Comparison of ENCODE assay signal across 12 mouse cellular contexts in genomic region chr13:48664916-48665655, GRCm38 (mm10). TPM values are rescaled to one million over a fixed set of nuclear protein-coding genes. Genes with fewer than 3 reads are reported as not detected.
DNase-seq lines count a peak whose midpoint lies in the region; ATAC-seq and TF ChIP-seq lines count a peak whose summit lies in the region.
"Had no signal": no experiment of that assay in that cellular context is flagged by ENCODE, and none has a peak within 500 bp of the region (broad histone marks: within the 10 kb centered on the region; RNA-seq: fewer than 3 reads in every experiment).

No protein-coding gene starts in this region.

- ATAC-seq in hindbrain, postnatal 0 days, result no peak
- no peak for ATAC-seq in embryonic facial prominence, embryonic 12.5 days (ENCODE audit: insufficient number of reproducible peaks, insufficient read depth, low FRiP score, low TSS enrichment)
- no peak for ATAC-seq in limb, embryonic 15.5 days (ENCODE audit: insufficient number of reproducible peaks, low FRiP score, low TSS enrichment, low read depth)
- no peak for ATAC-seq in megakaryocyte-erythroid progenitor cell, adult 5-6 weeks (replicated peaks; ENCODE audit: low FRiP score, low TSS enrichment, poor library complexity, severe bottlenecking)
- ATAC-seq in liver, embryonic 12.5 days, result no peak

- peaks cover 100% of the 10 kb centered on the region for H3K27me3 ChIP-seq in hindbrain, embryonic 10.5 days (ENCODE audit: insufficient read depth, poor library complexity, severe bottlenecking)
- peaks cover 82% of the 10 kb centered on the region for H3K27me3 ChIP-seq in hindbrain, postnatal 0 days (ENCODE audit: insufficient read depth, low read length)
- H3K27me3 ChIP-seq in embryonic facial prominence, embryonic 12.5 days, result peaks cover 92% of the 10 kb centered on the region
- peaks cover 100% of the 10 kb centered on the region for H3K27me3 ChIP-seq in limb, embryonic 15.5 days
- peaks cover 100% of the 10 kb centered on the region for H3K27me3 ChIP-seq in liver, embryonic 12.5 days (replicated peaks)

- H3K4me2 ChIP-seq in hindbrain, postnatal 0 days (ENCODE audit: low read depth, low read length), result no peak overlapping the region
- H3K4me2 ChIP-seq in embryonic facial prominence, embryonic 12.5 days (replicated peaks), result peak overlapping the region; percentile 78
- no peak overlapping the region for H3K4me2 ChIP-seq in limb, embryonic 15.5 days
- no peak overlapping the region; the same call in 1 of the 2 replicates for H3K4me2 ChIP-seq in liver, embryonic 12.5 days

- H3K9me3 ChIP-seq in hindbrain, embryonic 10.5 days, result no peaks in the 10 kb centered on the region
- H3K9me3 ChIP-seq in hindbrain, postnatal 0 days (ENCODE audit: low read length), result no peaks in the 10 kb centered on the region
- no peaks in the 10 kb centered on the region for H3K9me3 ChIP-seq in embryonic facial prominence, embryonic 12.5 days
- H3K9me3 ChIP-seq in limb, embryonic 15.5 days, result no peaks in the 10 kb centered on the region
- no peaks in the 10 kb centered on the region for H3K9me3 ChIP-seq in liver, embryonic 12.5 days (replicated peaks)

- no peak for TF ChIP-seq CTCF in hindbrain, postnatal 0 days (IDR thresholded peaks at IDR 0.05; ENCODE audit: low read depth)

- 1% methylated on average over 39 of the region's 39 CpGs for WGBS in hindbrain, embryonic 10.5 days
- under 1% methylated on average over 39 of the region's 39 CpGs for WGBS in hindbrain, postnatal 0 days
- 1% methylated on average over 39 of the region's 39 CpGs for WGBS in embryonic facial prominence, embryonic 12.5 days
- WGBS in limb, embryonic 15.5 days, result 4% methylated on average over 39 of the region's 39 CpGs
- WGBS in liver, embryonic 12.5 days (ENCODE audit: insufficient replicate concordance), result 5% methylated on average over 39 of the region's 39 CpGs

- peaks cover 46% of the 10 kb centered on the region for H3K4me1 ChIP-seq in hindbrain, embryonic 10.5 days (replicated peaks)
- H3K4me1 ChIP-seq in hindbrain, postnatal 0 days (ENCODE audit: insufficient read depth, low read length), result 0 out of 2 replicates have a peak, but pooled peaks cover 13% of the 10 kb centered on the region
- H3K4me1 ChIP-seq in embryonic facial prominence, embryonic 12.5 days, result peaks cover 35% of the 10 kb centered on the region
- H3K4me1 ChIP-seq in limb, embryonic 15.5 days, result peaks cover 52% of the 10 kb centered on the region
- H3K4me1 ChIP-seq in liver, embryonic 12.5 days, result peaks cover 12% of the 10 kb centered on the region

- H3K9ac ChIP-seq in hindbrain, postnatal 0 days (replicated peaks; ENCODE audit: low read length), result no peak overlapping the region
- H3K9ac ChIP-seq in embryonic facial prominence, embryonic 12.5 days, result peak overlapping the region; percentile 80
- H3K9ac ChIP-seq in limb, embryonic 15.5 days, result no peak overlapping the region
- no peak overlapping the region for H3K9ac ChIP-seq in liver, embryonic 12.5 days

- H3K27ac ChIP-seq in hindbrain, embryonic 10.5 days, result no peak overlapping the region
- no peak overlapping the region for H3K27ac ChIP-seq in hindbrain, postnatal 0 days
- peak overlapping the region; percentile 81 for H3K27ac ChIP-seq in embryonic facial prominence, embryonic 12.5 days
- no peak overlapping the region for H3K27ac ChIP-seq in limb, embryonic 15.5 days
- H3K27ac ChIP-seq in liver, embryonic 12.5 days, result no peak overlapping the region

- no peaks in the 10 kb centered on the region for H3K36me3 ChIP-seq in hindbrain, embryonic 10.5 days
- no peaks in the 10 kb centered on the region for H3K36me3 ChIP-seq in hindbrain, postnatal 0 days (ENCODE audit: insufficient read depth, low read length)
- 0 out of 2 replicates have a peak, but pooled peaks cover 2% of the 10 kb centered on the region for H3K36me3 ChIP-seq in embryonic facial prominence, embryonic 12.5 days
- no peaks in the 10 kb centered on the region for H3K36me3 ChIP-seq in limb, embryonic 15.5 days
- no peaks in the 10 kb centered on the region for H3K36me3 ChIP-seq in liver, embryonic 12.5 days

- DNase-seq in hindbrain, embryonic 10.5 days (ENCODE audit: low spot score), result peak; percentile 55
- no peak for DNase-seq in hindbrain, postnatal 0 days (ENCODE audit: low spot score)
- peak; percentile 42 for DNase-seq in ES-CJ7 (ENCODE audit: low read depth, low spot score)
- no peak for DNase-seq in ovary, adult 18-20 months (ENCODE audit: low spot score)
- DNase-seq: heart, adult 11 months had no signal

- H3K4me3 ChIP-seq in hindbrain, embryonic 10.5 days, result peak overlapping the region; percentile 22
- H3K4me3 ChIP-seq in hindbrain, postnatal 0 days (ENCODE audit: low read length), result no peak overlapping the region
- H3K4me3 ChIP-seq in embryonic facial prominence, embryonic 12.5 days, result peak overlapping the region; percentile 61
- peak overlapping the region; percentile 18; the same call in 1 of the 2 replicates for H3K4me3 ChIP-seq in limb, embryonic 15.5 days
- no peak overlapping the region for H3K4me3 ChIP-seq in liver, embryonic 12.5 days
- H3K4me3 ChIP-seq: megakaryocyte, embryonic 14.5 days had no signal

RNA-seq across cellular contexts. Expression of gene Barx1, which starts 2.3 kb away (rescaled TPM):
- 2.9 TPM in 2 replicates for polyA plus RNA-seq in hindbrain, embryonic 10.5 days (2016; fragmentation: Nextera tagmentation; extraction: Ambion mirVana)
- total RNA-seq in hindbrain, postnatal 0 days (2014; rRNA removed), result not detected in 2 replicates
- polyA plus RNA-seq in hindbrain, postnatal 0 days (2015; fragmentation: Nextera tagmentation; extraction: Ambion mirVana), result not detected in 2 replicates
- polyA plus RNA-seq in embryonic facial prominence, embryonic 12.5 days (2016; fragmentation: Nextera tagmentation; extraction: Ambion mirVana), result 107 and 214 TPM in 2 replicates
- polyA plus RNA-seq in limb, embryonic 15.5 days (2015; fragmentation: Nextera tagmentation; extraction: Ambion mirVana), result 3.9 and 4.3 TPM in 2 replicates
- total RNA-seq in megakaryocyte-erythroid progenitor cell, adult 5-6 weeks (2014; fragmentation: Nextera tagmentation), result not detected in 2 replicates
- not detected in 2 replicates for total RNA-seq in megakaryocyte-erythroid progenitor cell, adult 5-6 weeks (2017)
- 7.2 and 7.8 TPM in 2 replicates for polyA plus RNA-seq in liver, embryonic 12.5 days (2016; fragmentation: Nextera tagmentation; extraction: Ambion mirVana)
- total RNA-seq: left cerebral cortex, postnatal 10 days had no signal
- polyA plus RNA-seq: kidney, embryonic 14.5 days had no signal

RNA-seq across cellular contexts. Expression of gene Ptpdc1, which starts 39.6 kb away (rescaled TPM):
- 7.6 and 9.6 TPM in 2 replicates for polyA plus RNA-seq in hindbrain, embryonic 10.5 days (2016; fragmentation: Nextera tagmentation; extraction: Ambion mirVana)
- 16.3 and 30.8 TPM in 2 replicates for total RNA-seq in hindbrain, postnatal 0 days (2014; rRNA removed)
- 13.0 and 13.5 TPM in 2 replicates for polyA plus RNA-seq in hindbrain, postnatal 0 days (2015; fragmentation: Nextera tagmentation; extraction: Ambion mirVana)
- polyA plus RNA-seq in embryonic facial prominence, embryonic 12.5 days (2016; fragmentation: Nextera tagmentation; extraction: Ambion mirVana), result 23.5 and 25.3 TPM in 2 replicates
- polyA plus RNA-seq in limb, embryonic 15.5 days (2015; fragmentation: Nextera tagmentation; extraction: Ambion mirVana), result 12.5 and 14.5 TPM in 2 replicates
- 4.8 and 9.6 TPM in 2 replicates for total RNA-seq in megakaryocyte-erythroid progenitor cell, adult 5-6 weeks (2014; fragmentation: Nextera tagmentation)
- total RNA-seq in megakaryocyte-erythroid progenitor cell, adult 5-6 weeks (2017), result 2.7 and 4.5 TPM in 2 replicates
- polyA plus RNA-seq in liver, embryonic 12.5 days (2016; fragmentation: Nextera tagmentation; extraction: Ambion mirVana), result 1.2 and 1.4 TPM in 2 replicates

Comparison
In these comparisons a context has a peak if more than half of its experiments do, and no peak if none do; other contexts are left out.
1. DNase-seq: peak in hindbrain, embryonic 10.5 days (single experiment) and ES-CJ7 (single experiment); none in hindbrain, postnatal 0 days (single experiment) and ovary, adult 18-20 months (single experiment).
2. H3K4me3 ChIP-seq: peak in hindbrain, embryonic 10.5 days (single experiment), embryonic facial prominence, embryonic 12.5 days (single experiment) and limb, embryonic 15.5 days (single experiment); none in hindbrain, postnatal 0 days (single experiment) and liver, embryonic 12.5 days (single experiment).
3. RNA of gene Barx1, which starts 2.3 kb away (polyA plus RNA-seq): 107 to 214 TPM in embryonic facial prominence, embryonic 12.5 days; 7.2 to 7.8 TPM in liver, embryonic 12.5 days, 3.9 to 4.3 TPM in limb, embryonic 15.5 days, 2.9 TPM in hindbrain, embryonic 10.5 days and not detected in hindbrain, postnatal 0 days; every median in the first group is over 10 times any median in the second.